Comparison of ENCODE assay signal across 15 mouse cellular contexts in the genomic region with DNA sequence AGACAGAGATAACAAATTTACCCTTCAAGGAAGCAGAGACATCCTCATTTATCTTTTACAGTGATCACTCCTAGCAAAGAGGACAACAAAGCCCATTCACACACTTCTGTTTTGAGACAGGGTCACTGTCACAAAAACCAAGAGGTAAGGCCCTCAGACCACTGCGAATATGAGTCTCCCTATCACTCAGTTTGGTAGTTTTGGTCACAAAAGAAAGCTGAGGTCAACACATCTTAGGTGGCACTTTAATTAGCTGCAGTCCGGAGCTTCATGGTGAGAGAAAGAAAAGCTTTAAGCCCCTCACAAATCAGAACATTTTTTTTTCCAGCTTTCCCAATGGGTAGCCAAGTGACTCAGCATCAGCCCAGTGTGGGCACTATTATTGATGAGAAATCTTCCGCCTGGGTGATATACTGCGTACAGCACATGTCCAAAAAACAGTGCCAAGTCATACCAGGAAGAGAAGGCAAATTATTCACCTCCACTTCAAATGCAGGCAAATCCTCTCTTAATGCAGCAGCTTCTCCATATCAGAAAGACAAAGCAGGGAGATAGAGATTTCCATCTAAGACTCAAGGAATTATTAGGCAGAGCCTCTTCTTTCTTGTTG.
DNase-seq lines count a peak whose midpoint lies in the region; ATAC-seq lines count a peak whose summit lies in the region.
"Had no signal": no experiment of that assay in that cellular context is flagged by ENCODE, and none has a peak within 500 bp of the region (broad histone marks: within the 10 kb centered on the region; RNA-seq: fewer than 3 reads in every experiment).

No protein-coding gene starts in this region.

- DNase-seq in midbrain, embryonic 11.5 days (ENCODE audit: low spot score, missing footprints): peak; percentile 84
- DNase-seq in midbrain, embryonic 10.5 days (ENCODE audit: low spot score): no peak
- DNase-seq in cerebellum, postnatal 36 days: peak; percentile 25 to 50
- no peak for DNase-seq in adrenal gland, postnatal 14 days
- DNase-seq in thymus, postnatal 25 days: no peak
- DNase-seq in heart, postnatal 4 days: no peak
- DNase-seq: gastrocnemius, postnatal 25 days; liver, postnatal 0 days had no signal

- WGBS in midbrain, embryonic 11.5 days: 33% methylated on average over 4 of the region's 4 CpGs
- WGBS in midbrain, embryonic 10.5 days: 27% methylated on average over 4 of the region's 4 CpGs
- WGBS in hindbrain, embryonic 16.5 days: 30% methylated on average over 4 of the region's 4 CpGs
- whole genome bisulfite sequencing in neural tube, embryonic 14.5 days: 25% methylated on average over 4 of the region's 4 CpGs

- H3K4me3 ChIP-seq in midbrain, embryonic 11.5 days (ENCODE audit: low read depth, low read length): no peak overlapping the region
- H3K4me3 ChIP-seq in midbrain, embryonic 10.5 days: no peak overlapping the region
- H3K4me3 ChIP-seq in hindbrain, embryonic 16.5 days (ENCODE audit: low read length): no peak overlapping the region
- H3K4me3 ChIP-seq in neural tube, embryonic 14.5 days (ENCODE audit: low read depth, low read length): no peak overlapping the region
- H3K4me3 ChIP-seq: limb, embryonic 12.5 days; megakaryocyte, embryonic 14.5 days had no signal

- H3K4me2 ChIP-seq in midbrain, embryonic 11.5 days: no peak overlapping the region
- no peak overlapping the region for H3K4me2 ChIP-seq in hindbrain, embryonic 16.5 days (ENCODE audit: low read length)
- no peak overlapping the region for H3K4me2 ChIP-seq in neural tube, embryonic 14.5 days (ENCODE audit: low read depth, low read length)
- H3K4me2 ChIP-seq: limb, embryonic 12.5 days had no signal

- H3K27me3 ChIP-seq in midbrain, embryonic 11.5 days (ENCODE audit: control insufficient read depth, insufficient read depth, low read length): no peaks in the 10 kb centered on the region
- peaks cover 28% of the 10 kb centered on the region for H3K27me3 ChIP-seq in midbrain, embryonic 10.5 days (ENCODE audit: low read depth, poor library complexity, severe bottlenecking)
- no peaks in the 10 kb centered on the region for H3K27me3 ChIP-seq in hindbrain, embryonic 16.5 days (replicated peaks; ENCODE audit: control insufficient read depth, insufficient read depth, low read length)
- H3K27me3 ChIP-seq in neural tube, embryonic 14.5 days (ENCODE audit: control insufficient read depth, insufficient read depth, low read length): no peaks in the 10 kb centered on the region

- no peaks in the 10 kb centered on the region for H3K9me3 ChIP-seq in midbrain, embryonic 11.5 days (ENCODE audit: control insufficient read depth, low read length)
- no peaks in the 10 kb centered on the region for H3K9me3 ChIP-seq in midbrain, embryonic 10.5 days (replicated peaks)
- no peaks in the 10 kb centered on the region for H3K9me3 ChIP-seq in hindbrain, embryonic 16.5 days (ENCODE audit: control insufficient read depth, low read length)
- no peaks in the 10 kb centered on the region for H3K9me3 ChIP-seq in neural tube, embryonic 14.5 days (ENCODE audit: control insufficient read depth, low read length)
- H3K9me3 ChIP-seq: limb, embryonic 12.5 days; megakaryocyte, embryonic 14.5 days had no signal

- H3K4me1 ChIP-seq in midbrain, embryonic 11.5 days (ENCODE audit: control insufficient read depth, insufficient read depth, low read length): no peaks in the 10 kb centered on the region
- H3K4me1 ChIP-seq in midbrain, embryonic 10.5 days: 0 out of 2 replicates have a peak, but pooled peaks cover 2% of the 10 kb centered on the region
- H3K4me1 ChIP-seq in hindbrain, embryonic 16.5 days (ENCODE audit: control insufficient read depth, insufficient read depth, low read depth, low read length): no peaks in the 10 kb centered on the region; the same call in 1 of the 2 replicates
- H3K4me1 ChIP-seq in neural tube, embryonic 14.5 days (ENCODE audit: control insufficient read depth, insufficient read depth, low read length): no peaks in the 10 kb centered on the region
- H3K4me1 ChIP-seq: limb, embryonic 12.5 days; megakaryocyte, embryonic 14.5 days had no signal

- H3K36me3 ChIP-seq in midbrain, embryonic 11.5 days (ENCODE audit: control insufficient read depth, insufficient read depth, low read length): no peaks in the 10 kb centered on the region
- H3K36me3 ChIP-seq in midbrain, embryonic 10.5 days: no peaks in the 10 kb centered on the region
- H3K36me3 ChIP-seq in hindbrain, embryonic 16.5 days (ENCODE audit: control insufficient read depth, insufficient read depth, low read length): no peaks in the 10 kb centered on the region
- H3K36me3 ChIP-seq in neural tube, embryonic 14.5 days (ENCODE audit: control insufficient read depth, insufficient read depth, low read length): no peaks in the 10 kb centered on the region
- H3K36me3 ChIP-seq: limb, embryonic 12.5 days had no signal

- no peak overlapping the region for H3K9ac ChIP-seq in midbrain, embryonic 11.5 days (ENCODE audit: low read length)
- no peak overlapping the region; the same call in 1 of the 2 replicates for H3K9ac ChIP-seq in hindbrain, embryonic 16.5 days (ENCODE audit: low read depth, low read length)
- 0 out of 2 replicates have a peak overlapping the region, but pooled peaks have one; percentile 11 for H3K9ac ChIP-seq in neural tube, embryonic 14.5 days (replicated peaks; ENCODE audit: low read depth, low read length)
- H3K9ac ChIP-seq: limb, embryonic 12.5 days; liver, postnatal 0 days had no signal

- peak; percentile 62 for ATAC-seq in midbrain, embryonic 11.5 days (ENCODE audit: low FRiP score)
- peak; percentile 90 for ATAC-seq in hindbrain, embryonic 16.5 days
- peak; percentile 78 for ATAC-seq in neural tube, embryonic 14.5 days (ENCODE audit: low read depth)
- ATAC-seq: CD4-positive, CD25-positive, alpha-beta regulatory T cell, adult 4 months; liver, postnatal 0 days; Patski had no signal

- no peak overlapping the region for H3K27ac ChIP-seq in midbrain, embryonic 11.5 days (ENCODE audit: low read depth, low read length)
- no peak overlapping the region for H3K27ac ChIP-seq in midbrain, embryonic 10.5 days (replicated peaks)
- peak overlapping the region; percentile 48 for H3K27ac ChIP-seq in hindbrain, embryonic 16.5 days (ENCODE audit: low read depth, low read length)
- no peak overlapping the region for H3K27ac ChIP-seq in neural tube, embryonic 14.5 days (ENCODE audit: low read depth, low read length)
- H3K27ac ChIP-seq: limb, embryonic 12.5 days; stomach, postnatal 0 days had no signal

Comparison
In these comparisons a context has a peak if more than half of its experiments do, and no peak if none do; other contexts are left out.
1. DNase-seq: peak in midbrain, embryonic 11.5 days (single experiment) and cerebellum, postnatal 36 days (2 of 2); none in midbrain, embryonic 10.5 days (single experiment), adrenal gland, postnatal 14 days (single experiment), thymus, postnatal 25 days (single experiment) and heart, postnatal 4 days (single experiment).
2. Peak in every context shown above with its lines, with median percentiles within 50 percentile points of each other: ATAC-seq.